Mouse (Mus musculus) embryonic fibroblast, embryonic 13.5 days (primary cell): Measurements from ENCODE around the gene Atf1. TPM values are rescaled to one million over a fixed set of nuclear protein-coding genes. Genes with fewer than 3 reads are reported as not detected.

Experiments
- H3K27ac ChIP-seq: 2 replicates; pipeline ENCODE4 v1.5.1; 2012; ENCODE audit warnings: low read length, control low read depth, inconsistent platforms; ENCODE audit not compliant: insufficient read depth
- H3K4me1 ChIP-seq: 2 replicates; pipeline ENCODE4 v1.6.1; 2011; ENCODE audit warnings: low read length; ENCODE audit not compliant: control insufficient read depth, insufficient read depth
- H3K4me3 ChIP-seq: 2 replicates; pipeline ENCODE4 v1.5.1; 2011; ENCODE audit warnings: mild to moderate bottlenecking, control low read depth, low read length; ENCODE audit not compliant: insufficient read depth
- CTCF ChIP-seq: IDR thresholded peaks from 2 replicates; pipeline ENCODE4 v1.5.1; 2011; ENCODE audit warnings: mild to moderate bottlenecking, control low read depth, low read length, moderate library complexity, borderline replicate concordance; ENCODE audit not compliant: insufficient read depth
- POLR2A ChIP-seq: IDR thresholded peaks from 2 replicates; pipeline ENCODE4 v1.6.1; 2011; ENCODE audit warnings: low read depth, mild to moderate bottlenecking, control low read depth, low read length, moderate library complexity
- polyA plus RNA-seq: library from polyadenylated mRNA; stranded (reverse); fragments of >200 nt; gene quantifications from 2 replicates; pipeline ENCODE4 v1.2.4, GENCODE M21; 2011; ENCODE audit warnings: low read depth; ENCODE audit not compliant: missing spikeins, insufficient read length

Atf1 gene
- polyA plus RNA-seq: 62.5 and 68.0 TPM in 2 replicates

GRCm38 (mm10) chr15:100227663-100228534 is at the start of gene Atf1:
Gene Atf1 (plus strand): TSS chr15:100227819.
- Histone ChIP-seq H3K4me1 (peaks cover 3% of the 10 kb centered on the region; the same call in 1 of the 2 replicates), H3K27ac (peak within 1 kb of the TSS; percentile 100), H3K4me3 (peak within 1 kb of the TSS; percentile 93)
- TF ChIP-seq POLR2A (peak; percentile 34; the same call in 1 of the 2 replicates), CTCF (no peak)

GRCm38 (mm10) chr15:100178487-100178886 is 49.1 kb upstream of the Atf1 start:
- TF ChIP-seq POLR2A: no peak
- TF ChIP-seq CTCF: no peak
- H3K4me3 ChIP-seq: no peak overlapping the region

DNA sequence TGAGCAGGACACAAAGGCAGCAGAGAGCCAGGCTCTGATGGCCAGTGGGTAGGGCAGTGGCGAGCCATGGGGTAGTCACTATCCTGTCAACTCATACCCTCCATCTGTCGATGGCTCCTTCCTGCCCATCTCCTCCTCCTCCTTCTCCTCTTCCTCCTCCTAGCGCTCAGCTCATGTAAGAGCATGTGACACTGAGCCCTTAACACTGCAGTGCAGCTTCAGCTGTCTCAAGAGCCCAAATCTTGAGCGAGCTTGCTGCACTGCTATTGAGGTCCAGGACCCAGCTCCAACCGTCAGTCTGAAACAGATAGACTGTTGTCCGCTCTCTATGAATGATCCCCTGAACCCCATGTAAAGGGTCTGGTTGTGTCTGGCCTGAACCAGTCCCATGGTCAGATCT is 47.9 kb upstream of the Atf1 start:
- no peak for TF ChIP-seq CTCF
- TF ChIP-seq POLR2A: no peak
- no peaks in the 10 kb centered on the region for H3K4me1 ChIP-seq
- H3K4me3 ChIP-seq: no peak overlapping the region
- no peak overlapping the region for H3K27ac ChIP-seq

More at GRCm38 (mm10) chr15:100178487-100178886, 49.1 kb upstream of the Atf1 start:
- Histone ChIP-seq H3K4me1 (no peaks in the 10 kb centered on the region), H3K27ac (no peak overlapping the region)

DNA sequence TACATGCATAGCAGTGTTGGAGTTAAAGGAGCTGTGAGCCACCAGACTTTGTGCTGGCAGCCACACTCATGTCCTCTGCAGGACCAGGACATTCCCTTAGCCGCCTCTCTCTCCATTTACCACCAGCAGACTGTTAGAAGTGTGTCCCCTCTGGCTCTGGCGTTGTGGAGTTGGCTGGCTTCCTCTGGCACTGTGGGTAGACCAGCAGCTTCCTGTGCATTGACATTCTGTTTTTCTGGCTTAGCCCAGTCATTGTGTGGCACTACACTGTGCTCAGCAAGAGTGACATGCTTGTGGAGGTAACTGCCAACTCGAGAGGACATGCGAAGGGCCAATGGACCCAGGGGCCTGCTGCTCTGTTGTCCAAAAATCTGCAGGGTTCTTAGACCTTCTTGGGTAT is 47.4 kb upstream of the Atf1 start:
- Histone ChIP-seq H3K27ac (no peak overlapping the region), H3K4me1 (no peaks in the 10 kb centered on the region), H3K4me3 (no peak overlapping the region)
- no peak for TF ChIP-seq CTCF
- TF ChIP-seq POLR2A: no peak

DNA sequence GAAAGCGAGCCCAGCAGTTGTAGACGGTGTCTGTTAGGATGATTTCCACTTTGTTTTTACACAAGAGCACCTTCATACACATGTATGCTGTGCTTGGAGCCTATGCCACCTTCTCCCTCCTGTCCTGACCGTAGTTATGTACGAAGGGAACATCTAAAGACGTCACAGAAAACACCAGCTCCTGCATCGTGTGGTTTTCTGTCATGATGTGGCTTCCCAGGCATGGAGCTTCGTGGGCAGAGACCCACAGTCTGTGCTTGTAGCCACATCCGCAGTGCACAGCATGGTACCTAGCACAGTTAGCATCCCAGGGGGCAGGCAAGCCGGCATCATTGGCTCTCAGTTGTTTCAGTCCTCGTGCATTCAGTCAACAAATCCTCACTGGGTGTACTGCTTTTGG is 45.8 kb upstream of the Atf1 start:
- Histone ChIP-seq H3K4me3 (no peak overlapping the region), H3K4me1 (no peaks in the 10 kb centered on the region), H3K27ac (no peak overlapping the region)
- TF ChIP-seq CTCF (no peak), POLR2A (no peak)

- Histone ChIP-seq H3K4me3 (no peak overlapping the region), H3K4me1 (no peaks in the 10 kb centered on the region), H3K27ac (no peak overlapping the region)
- TF ChIP-seq CTCF (no peak), POLR2A (no peak)
These were observed 44.9 kb upstream of the Atf1 start for GRCm38 (mm10) chr15:100182526-100183280.

DNA sequence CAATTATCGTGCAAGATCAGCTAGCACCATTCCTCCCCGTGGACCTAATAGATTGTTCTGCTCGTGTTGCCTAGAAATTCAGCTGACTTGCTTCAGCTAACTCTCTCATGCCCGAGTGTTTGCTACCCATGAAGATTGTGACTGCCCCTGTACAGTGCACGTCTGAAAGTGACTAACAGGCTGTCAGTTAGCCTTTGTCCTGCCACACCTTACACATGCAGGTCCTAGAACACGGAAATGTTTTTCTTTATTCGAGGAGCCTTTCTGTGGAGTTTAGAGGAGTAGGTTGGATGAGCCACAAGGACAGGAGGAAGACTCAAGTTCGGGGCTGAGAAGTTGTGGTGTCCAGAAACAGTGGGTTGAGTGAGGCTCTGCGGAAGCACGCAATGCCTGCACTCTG is 44.1 kb upstream of the Atf1 start:
- no peak overlapping the region for H3K27ac ChIP-seq
- TF ChIP-seq CTCF (no peak), POLR2A (no peak)
- H3K4me1 ChIP-seq: no peaks in the 10 kb centered on the region

DNA sequence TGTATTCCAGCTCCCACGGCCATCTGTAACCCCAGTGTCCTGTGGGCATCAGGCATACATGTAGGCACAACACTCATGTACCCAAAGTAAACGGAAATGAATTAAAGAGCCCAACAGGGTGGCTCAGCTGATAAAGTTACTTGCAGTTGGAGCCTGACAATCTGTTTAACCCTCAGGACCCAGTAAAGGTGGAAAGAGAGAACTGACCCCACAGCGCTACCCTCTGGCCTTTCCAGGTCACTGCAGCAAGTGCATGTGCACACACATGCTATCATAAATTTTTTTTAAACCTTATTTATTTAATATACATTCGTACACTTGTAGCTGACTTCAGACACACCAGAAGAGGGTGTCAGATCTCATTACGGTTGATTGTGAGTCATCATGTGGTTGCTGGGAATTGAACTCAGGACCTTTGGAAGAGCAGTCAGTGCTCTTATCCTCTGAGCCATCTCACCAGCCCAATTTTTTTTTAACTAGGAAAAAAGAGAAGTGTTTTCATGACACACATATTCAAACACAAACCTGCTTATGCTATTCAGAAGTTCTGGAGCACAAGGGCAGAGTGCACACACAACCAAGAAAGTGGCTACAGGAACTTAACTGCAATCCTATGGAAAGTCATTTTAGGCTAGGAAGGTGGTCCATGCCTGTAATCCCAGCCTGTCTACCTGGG is 42.7 kb upstream of the Atf1 start:
- TF ChIP-seq CTCF: no peak
- no peak for TF ChIP-seq POLR2A

More for the DNA sequence above, 44.1 kb upstream of the Atf1 start:
- no peak overlapping the region for H3K4me3 ChIP-seq

DNA sequence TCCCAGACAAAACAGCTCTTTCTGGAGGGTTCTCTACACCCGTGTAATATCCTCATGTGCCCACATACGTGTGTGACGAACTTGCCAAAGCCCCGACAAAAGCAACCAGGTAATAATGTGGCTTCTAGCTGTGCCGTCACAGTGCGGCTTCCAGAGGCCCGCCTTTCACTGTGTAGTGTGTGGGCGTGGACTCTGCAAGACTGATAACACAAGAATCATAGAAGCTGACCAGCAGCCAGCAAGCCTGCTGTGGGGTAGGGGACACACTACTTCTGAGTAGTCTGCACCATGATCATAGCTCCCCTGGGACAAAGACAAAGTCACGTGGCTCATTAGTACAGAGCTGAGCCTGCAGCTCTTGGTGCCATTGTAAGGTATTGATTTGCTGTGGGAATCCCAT is 41.4 kb upstream of the Atf1 start:
- H3K4me3 ChIP-seq: no peak overlapping the region
- no peak for TF ChIP-seq POLR2A
- TF ChIP-seq CTCF: no peak

More for the DNA sequence above, 42.7 kb upstream of the Atf1 start:
- Histone ChIP-seq H3K4me3 (no peak overlapping the region), H3K4me1 (no peaks in the 10 kb centered on the region), H3K27ac (no peak overlapping the region)

More for the DNA sequence above, 41.4 kb upstream of the Atf1 start:
- Histone ChIP-seq H3K4me1 (no peaks in the 10 kb centered on the region), H3K27ac (no peak overlapping the region)
